Mouse (Mus musculus) kidney, embryonic 15.5 days (tissue): Measurements from ENCODE around the gene Nkx6-1. TPM values are rescaled to one million over a fixed set of nuclear protein-coding genes. Genes with fewer than 3 reads are reported as not detected.

Experiments used
- ATAC-seq: fragments of 200-750 bp; cut with Nextera tagmentation; replicated peaks from 2 replicates; pipeline ENCODE4 v1.8.0; 2017; ENCODE audit warnings: moderate TSS enrichment; ENCODE audit not compliant: low FRiP score
- H3K27ac ChIP-seq: fragments of 300-500 bp; sonication (generic); 2 replicates; pipeline ENCODE4 v1.5.1; 2015; ENCODE audit warnings: mild to moderate bottlenecking, inconsistent platforms
- H3K27me3 ChIP-seq: fragments of 300-500 bp; sonication (generic); 2 replicates; pipeline ENCODE4 v1.6.1; 2015; ENCODE audit warnings: inconsistent platforms
- H3K36me3 ChIP-seq: fragments of 300-500 bp; sonication (generic); 2 replicates; pipeline ENCODE4 v1.6.1; 2015; ENCODE audit warnings: inconsistent platforms
- H3K4me1 ChIP-seq: fragments of 300-500 bp; sonication (generic); 2 replicates; pipeline ENCODE4 v1.6.1; 2015; ENCODE audit warnings: inconsistent platforms
- H3K4me2 ChIP-seq: fragments of 300-500 bp; sonication (generic); 2 replicates; pipeline ENCODE4 v1.6.1; 2015; ENCODE audit warnings: moderate library complexity, mild to moderate bottlenecking, inconsistent platforms
- H3K4me3 ChIP-seq: fragments of 300-500 bp; sonication (generic); replicated peaks from 2 replicates; pipeline ENCODE4 v1.5.1; 2015; ENCODE audit warnings: mild to moderate bottlenecking, inconsistent platforms
- H3K9ac ChIP-seq: fragments of 300-500 bp; sonication (generic); 2 replicates; pipeline ENCODE4 v1.6.1; 2015; ENCODE audit warnings: mild to moderate bottlenecking, inconsistent platforms
- H3K9me3 ChIP-seq: fragments of 300-500 bp; sonication (generic); replicated peaks from 2 replicates; pipeline ENCODE4 v1.6.1; 2016; ENCODE audit warnings: inconsistent platforms
- WGBS: fragments of 180-500 bp; shearing (Covaris S2); methylation state at CpG from one replicate; pipeline ENCODE4 v1.1.7; 2015; ENCODE audit warnings: mixed read lengths; 5-methylcytosine and 5-hydroxymethylcytosine counted together
- polyA plus RNA-seq: library from polyadenylated mRNA; unstranded; fragments of >200 nt; fragmentation: Nextera tagmentation; extraction: Ambion mirVana; gene quantifications from 2 replicates; pipeline ENCODE4 v1.2.1, GENCODE M21; 2015

Nkx6-1 gene
- polyA plus RNA-seq, 1 experiment from 2014 or later: 0.90 TPM

- no peaks in the 10 kb centered on the region for H3K9me3 ChIP-seq
Observed at GRCm38 (mm10) chr5:101658188-101658983, 6.4 kb downstream of the Nkx6-1 start.

DNA sequence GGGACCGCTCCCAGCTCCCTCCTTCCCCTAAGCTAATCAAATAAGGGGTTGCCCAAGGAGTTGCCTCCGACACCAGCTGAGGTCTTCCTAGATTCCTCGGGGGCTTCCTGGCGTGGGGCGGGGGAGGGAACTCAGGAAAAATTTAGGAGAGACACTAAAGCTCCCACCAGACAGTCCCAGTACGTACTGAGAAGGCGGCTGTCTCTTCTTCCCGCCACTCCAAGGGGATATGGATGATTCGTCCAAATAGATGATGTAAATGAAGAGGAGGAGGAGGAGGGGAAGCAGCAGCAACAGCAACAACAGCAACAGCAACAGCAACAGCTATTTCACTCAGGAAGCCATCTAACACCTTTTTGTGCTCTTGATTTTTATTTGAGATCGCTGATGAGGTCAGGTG lies 7.1 kb downstream of the Nkx6-1 start:
- no peaks in the 10 kb centered on the region for H3K9me3 ChIP-seq
- H3K4me3 ChIP-seq: no peak overlapping the region
- 0% methylated on average over 10 of the region's 10 CpGs for WGBS

More at GRCm38 (mm10) chr5:101658188-101658983, 6.4 kb downstream of the Nkx6-1 start:
- H3K4me3 ChIP-seq: 0 out of 2 replicates have a peak overlapping the region, but pooled peaks have one; percentile 22
- H3K27me3 ChIP-seq: peaks cover 98% of the 10 kb centered on the region
- H3K4me1 ChIP-seq: peaks cover 24% of the 10 kb centered on the region
- WGBS: 2% methylated on average over 21 of the region's 21 CpGs
- no peak overlapping the region for H3K4me2 ChIP-seq
- no peak for ATAC-seq
- no peaks in the 10 kb centered on the region for H3K36me3 ChIP-seq
- H3K27ac ChIP-seq: no peak overlapping the region
- no peak overlapping the region for H3K9ac ChIP-seq

GRCm38 (mm10) chr5:101656107-101656506 lies 8.7 kb downstream of the Nkx6-1 start:
- H3K36me3 ChIP-seq: no peaks in the 10 kb centered on the region
- peak; percentile 66 for ATAC-seq
- peaks cover 86% of the 10 kb centered on the region for H3K27me3 ChIP-seq
- H3K9me3 ChIP-seq: no peaks in the 10 kb centered on the region
- no peak overlapping the region for H3K27ac ChIP-seq
- no peak overlapping the region for H3K4me3 ChIP-seq
- peaks cover 17% of the 10 kb centered on the region for H3K4me1 ChIP-seq
- H3K4me2 ChIP-seq: no peak overlapping the region
- WGBS: 12% methylated on average over 3 of the region's 3 CpGs
- H3K9ac ChIP-seq: no peak overlapping the region

More for the DNA sequence above, 7.1 kb downstream of the Nkx6-1 start:
- Histone ChIP-seq H3K4me2 (no peak overlapping the region), H3K27ac (no peak overlapping the region), H3K27me3 (peaks cover 97% of the 10 kb centered on the region), H3K4me1 (peaks cover 17% of the 10 kb centered on the region), H3K36me3 (no peaks in the 10 kb centered on the region), H3K9ac (no peak overlapping the region)
- no peak for ATAC-seq

- no peak for ATAC-seq
- Histone ChIP-seq H3K36me3 (no peaks in the 10 kb centered on the region), H3K27ac (no peak overlapping the region), H3K9me3 (no peaks in the 10 kb centered on the region), H3K9ac (no peak overlapping the region), H3K4me1 (peaks cover 17% of the 10 kb centered on the region), H3K27me3 (peaks cover 86% of the 10 kb centered on the region), H3K4me3 (no peak overlapping the region), H3K4me2 (no peak overlapping the region)
- WGBS: 55% methylated on average over 7 of the region's 7 CpGs
Observed at GRCm38 (mm10) chr5:101655418-101655817, 9.4 kb downstream of the Nkx6-1 start.

- peak overlapping the region; percentile 33 for H3K4me2 ChIP-seq
- H3K9me3 ChIP-seq: no peaks in the 10 kb centered on the region
- WGBS: 6% methylated on average over 53 of the region's 53 CpGs
- no peaks in the 10 kb centered on the region for H3K36me3 ChIP-seq
- no peak for ATAC-seq
- H3K4me1 ChIP-seq: peaks cover 10% of the 10 kb centered on the region
- H3K27ac ChIP-seq: no peak overlapping the region
- H3K27me3 ChIP-seq: peaks cover 86% of the 10 kb centered on the region
- H3K9ac ChIP-seq: no peak overlapping the region
- no peak overlapping the region for H3K4me3 ChIP-seq
Observed at GRCm38 (mm10) chr5:101647726-101648686, 16.8 kb downstream of the Nkx6-1 start.

GRCm38 (mm10) chr5:101646961-101647575 lies 17.7 kb downstream of the Nkx6-1 start:
- Histone ChIP-seq H3K4me2 (no peak overlapping the region), H3K4me3 (no peak overlapping the region), H3K4me1 (peaks cover 10% of the 10 kb centered on the region), H3K36me3 (no peaks in the 10 kb centered on the region), H3K9ac (no peak overlapping the region), H3K27me3 (peaks cover 93% of the 10 kb centered on the region), H3K27ac (no peak overlapping the region), H3K9me3 (no peaks in the 10 kb centered on the region)
- WGBS: 28% methylated on average over 20 of the region's 20 CpGs
- ATAC-seq: no peak

- H3K36me3 ChIP-seq: no peaks in the 10 kb centered on the region
Observed at GRCm38 (mm10) chr5:101645071-101645470, 19.7 kb downstream of the Nkx6-1 start.

DNA sequence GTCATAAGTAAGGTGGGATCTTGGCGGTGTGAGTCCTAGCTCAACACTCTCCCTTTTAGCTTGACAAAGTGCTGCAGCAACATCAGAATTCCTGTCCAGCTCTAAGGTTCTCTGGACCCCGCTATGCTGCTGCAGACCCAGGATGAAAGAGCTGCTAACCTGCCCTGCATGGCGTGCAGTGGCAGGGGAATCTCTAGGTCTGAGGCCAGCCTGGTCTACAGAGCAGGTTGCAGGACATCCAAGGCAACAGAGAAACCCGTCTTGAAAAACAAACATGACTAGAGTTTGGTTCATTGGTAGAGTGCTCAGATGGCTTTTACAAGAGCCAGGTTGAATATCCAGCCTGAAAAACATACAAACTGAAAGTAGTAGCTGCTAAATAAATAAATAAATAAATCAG lies 26.7 kb downstream of the Nkx6-1 start:
- Histone ChIP-seq H3K36me3 (no peaks in the 10 kb centered on the region), H3K27me3 (peaks cover 41% of the 10 kb centered on the region), H3K9me3 (no peaks in the 10 kb centered on the region), H3K4me2 (no peak overlapping the region), H3K9ac (no peak overlapping the region), H3K4me3 (no peak overlapping the region), H3K27ac (no peak overlapping the region), H3K4me1 (no peaks in the 10 kb centered on the region)
- 80% methylated on average over 4 of the region's 4 CpGs for WGBS
- ATAC-seq: no peak

More at GRCm38 (mm10) chr5:101645071-101645470, 19.7 kb downstream of the Nkx6-1 start:
- 81% methylated on average over 8 of the region's 8 CpGs for WGBS
- Histone ChIP-seq H3K4me2 (no peak overlapping the region), H3K9ac (no peak overlapping the region), H3K4me1 (peaks cover 10% of the 10 kb centered on the region), H3K27me3 (peaks cover 90% of the 10 kb centered on the region), H3K9me3 (no peaks in the 10 kb centered on the region), H3K27ac (no peak overlapping the region), H3K4me3 (no peak overlapping the region)
- no peak for ATAC-seq

Other genes starting within 250 kb of the Nkx6-1 start
- gene Cds1, start 100.1 kb upstream of the Nkx6-1 start, polyA plus RNA-seq: 10.9 and 11.8 TPM in 2 replicates